Mouse (Mus musculus) testis, postnatal 10 days (tissue): ENCODE measurements around the gene Gipc1.

Experiments used
- DNase-seq: peaks from one replicate; pipeline ENCODE4 v3.0.0; 2021; ENCODE audit warnings: low spot score

Gene Gipc1

GRCm38 (mm10) chr8:83652030-83652743 lies at the start of gene Gipc1:
Gipc1 (plus strand) TSS chr8:83652677.
- DNase-seq = peak; percentile 93

GRCm38 (mm10) chr8:83607661-83608397 lies 44.6 kb upstream of the Gipc1 start, which contains the start of the genes Tecr and Dnajb1:
Tecr (minus strand) TSS chr8:83607971.
Dnajb1 (plus strand) TSS chr8:83608193.
- DNase-seq = peak; percentile 99

- peak; percentile 83 for DNase-seq
Measured at GRCm38 (mm10) chr8:83608398-83608829, 44.1 kb upstream of the Gipc1 start.

GRCm38 (mm10) chr8:83609086-83609485 lies 43.4 kb upstream of the Gipc1 start:
- DNase-seq = no peak

GRCm38 (mm10) chr8:83609547-83610180 lies 42.8 kb upstream of the Gipc1 start:
- DNase-seq = no peak

- peak; percentile 36 for DNase-seq
Measured at GRCm38 (mm10) chr8:83611921-83612320, 40.6 kb upstream of the Gipc1 start.

- peak; percentile 23 for DNase-seq
Measured at GRCm38 (mm10) chr8:83613695-83614094, 38.8 kb upstream of the Gipc1 start.

GRCm38 (mm10) chr8:83616625-83617024 lies 35.9 kb upstream of the Gipc1 start:
- DNase-seq = no peak

GRCm38 (mm10) chr8:83617111-83617510 lies 35.4 kb upstream of the Gipc1 start:
- no peak for DNase-seq

GRCm38 (mm10) chr8:83618566-83618965 lies 33.9 kb upstream of the Gipc1 start:
- DNase-seq = no peak

GRCm38 (mm10) chr8:83619568-83620285 lies 32.8 kb upstream of the Gipc1 start:
- DNase-seq = no peak

- DNase-seq = no peak
Measured at GRCm38 (mm10) chr8:83621691-83622388, 30.6 kb upstream of the Gipc1 start.

GRCm38 (mm10) chr8:83622389-83622989 lies 30.0 kb upstream of the Gipc1 start:
- peak; percentile 95 for DNase-seq

- DNase-seq = no peak
Measured at GRCm38 (mm10) chr8:83623549-83623948, 28.9 kb upstream of the Gipc1 start.

- no peak for DNase-seq
Measured at GRCm38 (mm10) chr8:83624739-83625138, 27.7 kb upstream of the Gipc1 start.

GRCm38 (mm10) chr8:83625676-83626299 lies 26.7 kb upstream of the Gipc1 start:
- no peak for DNase-seq

GRCm38 (mm10) chr8:83632083-83632707 lies 20.3 kb upstream of the Gipc1 start:
- DNase-seq = no peak

GRCm38 (mm10) chr8:83638856-83639255 lies 13.6 kb upstream of the Gipc1 start:
- no peak for DNase-seq

- DNase-seq = no peak
Measured at GRCm38 (mm10) chr8:83639649-83640048, 12.8 kb upstream of the Gipc1 start.

- DNase-seq = no peak
Measured at GRCm38 (mm10) chr8:83647511-83647910, 5.0 kb upstream of the Gipc1 start.
